Mouse (Mus musculus) MEL (cell line): Measurements from ENCODE around the gene Doc2b. TPM values are rescaled to one million over a fixed set of nuclear protein-coding genes. Genes with fewer than 3 reads are reported as not detected.

Experiments used
- DNase-seq: peaks from one replicate; pipeline ENCODE4 v3.0.0; 2011; ENCODE audit warnings: low read depth, low spot score
- H3K27ac ChIP-seq: 2 replicates; pipeline ENCODE4 v1.5.1; 2012; ENCODE audit warnings: low read depth, mild to moderate bottlenecking, control low read depth, low read length, moderate library complexity; ENCODE audit not compliant: control insufficient read depth
- H3K27me3 ChIP-seq, 2 experiments: fragments of 150-350 bp in 1 of 2; sonication (generic) in 1 of 2; 2 replicates each; pipeline ENCODE4 v1.6.1; 2012; ENCODE audit warnings: low read length in 2 of 2, mild to moderate bottlenecking in 2 of 2, improper control_type of control experiment in 1 of 2, moderate library complexity in 1 of 2; ENCODE audit not compliant: insufficient read depth in 2 of 2, control insufficient read depth in 1 of 2
- H3K36me3 ChIP-seq, 2 experiments: 2 replicates each; pipeline ENCODE4 v1.6.1; 2012 to 2014; ENCODE audit warnings: low read length in 2 of 2, improper control_type of control experiment in 1 of 2, inconsistent platforms in 1 of 2, mild to moderate bottlenecking in 1 of 2; ENCODE audit not compliant: insufficient read depth in 2 of 2, control insufficient read depth in 1 of 2
- H3K4me1 ChIP-seq, 2 experiments: fragments of 150-350 bp in 1 of 2; sonication (generic) in 1 of 2; 2 replicates each; pipeline ENCODE4 v1.6.1; 2012; ENCODE audit warnings: low read length in 2 of 2, improper control_type of control experiment in 1 of 2, mild to moderate bottlenecking in 1 of 2; ENCODE audit not compliant: insufficient read depth in 2 of 2, control insufficient read depth in 1 of 2
- H3K4me3 ChIP-seq, 2 experiments: fragments of 150-350 bp in 1 of 2; sonication (generic) in 1 of 2; 2 replicates each; pipeline ENCODE4 v1.5.1; 2012; ENCODE audit warnings: low read depth in 2 of 2, low read length in 2 of 2, mild to moderate bottlenecking in 2 of 2, moderate library complexity in 2 of 2, control low read depth in 1 of 2, improper control_type of control experiment in 1 of 2; ENCODE audit not compliant: control insufficient read depth in 1 of 2, insufficient read depth in 1 of 2
- H3K79me2 ChIP-seq: 2 replicates; pipeline ENCODE4 v1.6.1; 2012; ENCODE audit warnings: mild to moderate bottlenecking, low read length, moderate library complexity; ENCODE audit not compliant: control insufficient read depth, poor library complexity, insufficient read depth
- H3K9ac ChIP-seq: 2 replicates; pipeline ENCODE4 v1.6.1; 2012; ENCODE audit warnings: low read depth, mild to moderate bottlenecking, control low read depth, low read length, moderate library complexity; ENCODE audit not compliant: control insufficient read depth, poor library complexity, severe bottlenecking
- H3K9me3 ChIP-seq: fragments of 150-350 bp; sonication (generic); replicated peaks from 2 replicates; pipeline ENCODE4 v1.6.1; 2012; ENCODE audit warnings: mild to moderate bottlenecking, low read length, improper control_type of control experiment, moderate library complexity; ENCODE audit not compliant: insufficient read depth
- BHLHE40 ChIP-seq: IDR thresholded peaks from 2 replicates; pipeline ENCODE4 v1.6.1; 2012; ENCODE audit warnings: low read depth, mild to moderate bottlenecking, inconsistent platforms, low read length, improper control_type of control experiment, borderline replicate concordance
- CHD1 ChIP-seq: IDR thresholded peaks from 2 replicates; pipeline ENCODE4 v1.6.1; 2012; ENCODE audit warnings: low read depth, mild to moderate bottlenecking, inconsistent platforms, low read length, improper control_type of control experiment
- CHD2 ChIP-seq: IDR thresholded peaks from 2 replicates; pipeline ENCODE4 v1.6.1; 2011; ENCODE audit warnings: low read length, improper control_type of control experiment
- CTCF ChIP-seq, 3 experiments: IDR thresholded peaks in 2 of 3; conservative IDR thresholded peaks in 1 of 3; 2 replicates each; pipeline ENCODE4 v1.5.1; 2011 to 2012; ENCODE audit warnings: low read length in 3 of 3, low read depth in 2 of 3, mild to moderate bottlenecking in 2 of 3, improper control_type of control experiment in 1 of 3, inconsistent platforms in 1 of 3, mixed read lengths in 1 of 3, moderate library complexity in 1 of 3; ENCODE audit not compliant: control insufficient read depth in 1 of 3, insufficient read depth in 1 of 3, poor library complexity in 1 of 3, severe bottlenecking in 1 of 3
- ELF1 ChIP-seq: IDR thresholded peaks from 2 replicates; pipeline ENCODE4 v1.6.1; 2014; ENCODE audit warnings: low read depth, mild to moderate bottlenecking, inconsistent platforms, low read length, improper control_type of control experiment, moderate library complexity
- EP300 ChIP-seq, 2 experiments: IDR thresholded peaks; 2 replicates each; pipeline ENCODE4 v1.6.1; 2011; ENCODE audit warnings: improper control_type of control experiment in 2 of 2, low read length in 2 of 2, low read depth in 1 of 2, mild to moderate bottlenecking in 1 of 2
- ETS1 ChIP-seq: IDR thresholded peaks from 2 replicates; pipeline ENCODE4 v1.6.1; 2012; ENCODE audit warnings: low read depth, mild to moderate bottlenecking, inconsistent platforms, low read length, improper control_type of control experiment, moderate library complexity
- GATA1 ChIP-seq: IDR thresholded peaks from 2 replicates; pipeline ENCODE4 v1.6.1; 2011; ENCODE audit warnings: low read depth, low read length, improper control_type of control experiment
- HCFC1 ChIP-seq: IDR thresholded peaks from 2 replicates; pipeline ENCODE4 v1.6.1; 2012; ENCODE audit warnings: low read depth, mild to moderate bottlenecking, inconsistent platforms, low read length, improper control_type of control experiment, moderate library complexity
- MAFK ChIP-seq: IDR thresholded peaks from 2 replicates; pipeline ENCODE4 v1.6.1; 2011; ENCODE audit warnings: low read depth, mild to moderate bottlenecking, low read length, improper control_type of control experiment, borderline replicate concordance
- MAZ ChIP-seq: IDR thresholded peaks from 2 replicates; pipeline ENCODE4 v1.6.1; 2012; ENCODE audit warnings: low read depth, mild to moderate bottlenecking, inconsistent platforms, low read length, improper control_type of control experiment
- MEF2A ChIP-seq: IDR thresholded peaks from 2 replicates; pipeline ENCODE4 v1.6.1; 2014; ENCODE audit warnings: low read depth, mild to moderate bottlenecking, inconsistent platforms, low read length, improper control_type of control experiment; ENCODE audit not compliant: poor library complexity, insufficient replicate concordance, severe bottlenecking; ENCODE audit errors: extremely low read depth
- MXI1 ChIP-seq: IDR thresholded peaks from 2 replicates; pipeline ENCODE4 v1.6.1; 2011; ENCODE audit warnings: mild to moderate bottlenecking, low read depth, low read length, improper control_type of control experiment
- MYB ChIP-seq: IDR thresholded peaks from 2 replicates; pipeline ENCODE4 v1.6.1; 2011; ENCODE audit warnings: mild to moderate bottlenecking, low read depth, low read length, improper control_type of control experiment
- MYC ChIP-seq: IDR thresholded peaks from 2 replicates; pipeline ENCODE4 v1.6.1; 2011; ENCODE audit warnings: low read depth, mild to moderate bottlenecking, low read length, improper control_type of control experiment, moderate library complexity
- NRF1 ChIP-seq: IDR thresholded peaks from 2 replicates; pipeline ENCODE4 v1.6.1; 2014; ENCODE audit warnings: low read depth, mild to moderate bottlenecking, inconsistent platforms, low read length, improper control_type of control experiment, moderate library complexity; ENCODE audit not compliant: poor library complexity, insufficient read depth, severe bottlenecking
- POLR2A ChIP-seq, 2 experiments: IDR thresholded peaks; 2 replicates each; pipeline ENCODE4 v1.6.1; 2011 to 2012; ENCODE audit warnings: low read length in 2 of 2, mild to moderate bottlenecking in 2 of 2, control low read depth in 1 of 2, improper control_type of control experiment in 1 of 2, low read depth in 1 of 2, moderate library complexity in 1 of 2; ENCODE audit not compliant: control insufficient read depth in 1 of 2, insufficient read depth in 1 of 2, poor library complexity in 1 of 2
- POLR2AphosphoS2 ChIP-seq: IDR thresholded peaks from 2 replicates; pipeline ENCODE4 v1.6.1; 2011; ENCODE audit warnings: low read length, improper control_type of control experiment
- RAD21 ChIP-seq: IDR thresholded peaks from 2 replicates; pipeline ENCODE4 v1.6.1; 2011; ENCODE audit warnings: mild to moderate bottlenecking, low read depth, low read length, improper control_type of control experiment
- RCOR1 ChIP-seq: IDR thresholded peaks from 2 replicates; pipeline ENCODE4 v1.6.1; 2012; ENCODE audit warnings: low read depth, mild to moderate bottlenecking, inconsistent platforms, low read length, improper control_type of control experiment
- SIN3A ChIP-seq: IDR thresholded peaks from 2 replicates; pipeline ENCODE4 v1.6.1; 2012; ENCODE audit warnings: low read length, improper control_type of control experiment, inconsistent platforms
- SMC3 ChIP-seq: IDR thresholded peaks from 2 replicates; pipeline ENCODE4 v1.6.1; 2011; ENCODE audit warnings: low read depth, low read length, improper control_type of control experiment
- TAL1 ChIP-seq: IDR thresholded peaks from 2 replicates; pipeline ENCODE4 v1.6.1; 2012; ENCODE audit warnings: mild to moderate bottlenecking, inconsistent platforms, low read length, moderate library complexity, mixed read lengths
- TCF12 ChIP-seq: IDR thresholded peaks from 2 replicates; pipeline ENCODE4 v1.6.1; 2014; ENCODE audit warnings: low read depth, mild to moderate bottlenecking, inconsistent platforms, low read length, improper control_type of control experiment, moderate library complexity
- USF1 ChIP-seq: IDR thresholded peaks from 2 replicates; pipeline ENCODE4 v1.6.1; 2014; ENCODE audit warnings: low read depth, mild to moderate bottlenecking, inconsistent platforms, low read length, improper control_type of control experiment, moderate library complexity
- ZC3H11A ChIP-seq: IDR thresholded peaks from 2 replicates; pipeline ENCODE4 v1.6.1; 2012; ENCODE audit warnings: low read depth, mild to moderate bottlenecking, inconsistent platforms, low read length, improper control_type of control experiment
- ZMIZ1 ChIP-seq: IDR thresholded peaks from 2 replicates; pipeline ENCODE4 v1.6.1; 2012; ENCODE audit warnings: low read depth, mild to moderate bottlenecking, inconsistent platforms, low read length, improper control_type of control experiment, moderate library complexity
- ZNF384 ChIP-seq: IDR thresholded peaks from 2 replicates; pipeline ENCODE4 v1.6.1; 2012; ENCODE audit warnings: low read depth, mild to moderate bottlenecking, inconsistent platforms, low read length, improper control_type of control experiment
- polyA plus RNA-seq, 2 experiments: library from polyadenylated mRNA; stranded (reverse) in 1 of 2; unstranded in 1 of 2; fragments of >175 nt in 1 of 2; fragments of >200 nt in 1 of 2; gene quantifications; 2 replicates each; pipeline versions ENCODE4 v1.2.1 to v1.2.4; 2012; ENCODE audit warnings: low replicate concordance in 2 of 2, low read depth in 1 of 2; ENCODE audit not compliant: insufficient read length in 2 of 2, insufficient read depth in 1 of 2, missing spikeins in 1 of 2
- total RNA-seq: library from RNA; depleted of rRNA; stranded (reverse); fragments of 300-350 nt; gene quantifications from 2 replicates; pipeline ENCODE4 v1.2.3, GENCODE M21; 2012

Gene Doc2b
- total and polyA plus RNA-seq, 3 experiments: not detected

DNA sequence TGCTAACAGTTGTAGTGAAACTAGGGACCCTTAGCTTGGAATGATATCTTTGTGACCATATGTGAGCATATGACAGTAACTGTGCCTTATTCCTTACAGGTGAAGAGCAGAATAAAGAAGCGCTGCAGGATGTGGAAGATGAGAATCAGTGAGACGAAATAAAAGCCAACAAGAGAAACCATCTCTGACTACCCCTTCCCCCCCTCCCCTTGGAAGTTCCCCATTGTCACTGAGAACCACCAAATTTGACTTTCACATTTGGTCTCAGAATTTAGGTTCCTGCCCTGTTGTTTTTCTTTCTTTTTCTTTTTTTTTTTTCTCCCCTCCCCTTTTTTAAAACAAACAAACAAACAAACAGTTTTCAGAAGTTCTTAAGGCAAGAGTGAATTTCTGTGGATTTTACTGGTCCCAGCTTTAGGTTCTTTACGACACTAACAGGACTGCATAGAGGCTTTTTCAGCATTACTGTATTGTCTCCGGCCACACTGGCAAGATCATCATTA is 31.3 kb downstream of the Doc2b start:
- no peak for TF ChIP-seq ZC3H11A
- no peak for TF ChIP-seq SIN3A
- TF ChIP-seq RCOR1: no peak
- no peak for TF ChIP-seq POLR2AphosphoS2
- TF ChIP-seq GATA1: no peak
- no peak for TF ChIP-seq CTCF (IDR thresholded peaks at IDR 0.05 in 2 of 3, conservative IDR thresholded peaks at IDR 0.05 in 1 of 3; ENCODE audit: control insufficient read depth in 1 of 3, insufficient read depth in 1 of 3, low read depth in 2 of 3, low read length in 3 of 3, poor library complexity in 1 of 3, severe bottlenecking in 1 of 3)
- no peak for TF ChIP-seq NRF1
- TF ChIP-seq EP300 (IDR thresholded peaks at IDR 0.05; ENCODE audit: low read depth in 1 of 2, low read length in 2 of 2): no peak
- TF ChIP-seq MAZ: no peak
- no peak for TF ChIP-seq MYB
- TF ChIP-seq CHD2: no peak
- TF ChIP-seq HCFC1: no peak
- no peak for TF ChIP-seq ZMIZ1
- no peak for TF ChIP-seq MAFK
- TF ChIP-seq TCF12: no peak
- no peak for TF ChIP-seq MXI1
- no peak for TF ChIP-seq ELF1
- no peak for TF ChIP-seq CHD1
- no peak for TF ChIP-seq ZNF384
- no peak overlapping the region for H3K9ac ChIP-seq
- H3K4me1 ChIP-seq: peaks cover 0 to 6% of the 10 kb centered on the region in 2 experiments; a peak in 2 of 4 replicates
- H3K79me2 ChIP-seq: peaks cover 3% of the 10 kb centered on the region; the same call in 1 of the 2 replicates
- no peaks in the 10 kb centered on the region for H3K27me3 ChIP-seq
- peaks cover 2 to 36% of the 10 kb centered on the region in 2 experiments for H3K36me3 ChIP-seq
- no peak overlapping the region for H3K27ac ChIP-seq
- no peak overlapping the region for H3K4me3 ChIP-seq
- DNase-seq: no peak
- no peaks in the 10 kb centered on the region for H3K9me3 ChIP-seq

GRCm38 (mm10) chr11:75762708-75763107 is 33.1 kb downstream of the Doc2b start:
- TF ChIP-seq RCOR1 (no peak), USF1 (no peak), MEF2A (no peak), EP300 (IDR thresholded peaks at IDR 0.05; ENCODE audit: low read depth in 1 of 2, low read length in 2 of 2) (no peak), MYC (no peak), RAD21 (no peak), SMC3 (no peak), TAL1 (no peak), TCF12 (no peak), POLR2A (IDR thresholded peaks at IDR 0.05; ENCODE audit: control insufficient read depth in 1 of 2, insufficient read depth in 1 of 2, low read depth in 1 of 2, low read length in 2 of 2, poor library complexity in 1 of 2) (no peak), ETS1 (no peak), BHLHE40 (no peak)
- Histone ChIP-seq H3K9ac (no peak overlapping the region), H3K4me1 (no peaks in the 10 kb centered on the region), H3K4me3 (no peak overlapping the region), H3K27me3 (no peaks in the 10 kb centered on the region), H3K9me3 (no peaks in the 10 kb centered on the region), H3K79me2 (peaks cover 8% of the 10 kb centered on the region), H3K27ac (no peak overlapping the region), H3K36me3 (peaks cover 3 to 49% of the 10 kb centered on the region in 2 experiments; a peak in 3 of 4 replicates)
- DNase-seq: no peak
